Mouse (Mus musculus): ENCODE measurements around the gene Cps1. TPM values are rescaled to one million over a fixed set of nuclear protein-coding genes. Genes with fewer than 3 reads are reported as not detected.

The Cps1 gene
- polyA plus RNA-seq, 1 experiment from 2014 or later, result 0.64 TPM

GRCm38 (mm10) chr1:67113343-67114030 is 9.3 kb upstream of the Cps1 start:
- DNase-seq (no peak), ATAC-seq (ENCODE audit: low FRiP score, low TSS enrichment) (no peak)
- H3K4me2 ChIP-seq (ENCODE audit: low read length), result no peak overlapping the region
- WGBS, result 87% methylated on average over 7 of the region's 7 CpGs
- H3K9me3 ChIP-seq (ENCODE audit: control insufficient read depth, low read length), result no peaks in the 10 kb centered on the region
- no peaks in the 10 kb centered on the region for H3K4me1 ChIP-seq (ENCODE audit: control insufficient read depth, insufficient read depth, low read length)
- no peak overlapping the region for H3K4me3 ChIP-seq (replicated peaks; ENCODE audit: low read depth, low read length)
- no peak overlapping the region for H3K27ac ChIP-seq (replicated peaks; ENCODE audit: low read depth, low read length)
- no peaks in the 10 kb centered on the region for H3K36me3 ChIP-seq (ENCODE audit: control insufficient read depth, insufficient read depth, low read length)
- no peak overlapping the region for H3K9ac ChIP-seq (replicated peaks; ENCODE audit: low read length)
- H3K27me3 ChIP-seq (ENCODE audit: control insufficient read depth, insufficient read depth, low read length), result no peaks in the 10 kb centered on the region

GRCm38 (mm10) chr1:67116571-67116970 is 6.3 kb upstream of the Cps1 start:
- H3K27me3 ChIP-seq (ENCODE audit: control insufficient read depth, insufficient read depth, low read length), result no peaks in the 10 kb centered on the region
- DNase-seq, result no peak

GRCm38 (mm10) chr1:67117778-67118177 is 5.0 kb upstream of the Cps1 start:
- Histone ChIP-seq H3K4me3 (replicated peaks; ENCODE audit: low read depth, low read length) (no peak overlapping the region), H3K9ac (replicated peaks; ENCODE audit: low read length) (no peak overlapping the region), H3K27me3 (ENCODE audit: control insufficient read depth, insufficient read depth, low read length) (no peaks in the 10 kb centered on the region), H3K27ac (replicated peaks; ENCODE audit: low read depth, low read length) (no peak overlapping the region), H3K4me1 (ENCODE audit: control insufficient read depth, insufficient read depth, low read length) (no peaks in the 10 kb centered on the region), H3K36me3 (ENCODE audit: control insufficient read depth, insufficient read depth, low read length) (no peaks in the 10 kb centered on the region), H3K9me3 (ENCODE audit: control insufficient read depth, low read length) (no peaks in the 10 kb centered on the region), H3K4me2 (ENCODE audit: low read length) (no peak overlapping the region)
- ATAC-seq (ENCODE audit: low FRiP score, low TSS enrichment), result no peak
- 85% methylated on average over 6 of the region's 6 CpGs for WGBS
- DNase-seq, result no peak

More at GRCm38 (mm10) chr1:67116571-67116970, 6.3 kb upstream of the Cps1 start:
- Histone ChIP-seq H3K36me3 (ENCODE audit: control insufficient read depth, insufficient read depth, low read length) (no peaks in the 10 kb centered on the region), H3K4me2 (ENCODE audit: low read length) (no peak overlapping the region), H3K4me1 (ENCODE audit: control insufficient read depth, insufficient read depth, low read length) (no peaks in the 10 kb centered on the region), H3K9ac (replicated peaks; ENCODE audit: low read length) (no peak overlapping the region), H3K9me3 (ENCODE audit: control insufficient read depth, low read length) (no peaks in the 10 kb centered on the region), H3K27ac (replicated peaks; ENCODE audit: low read depth, low read length) (no peak overlapping the region), H3K4me3 (replicated peaks; ENCODE audit: low read depth, low read length) (no peak overlapping the region)
- ATAC-seq (ENCODE audit: low FRiP score, low TSS enrichment), result no peak
- WGBS, result 88% methylated on average over 8 of the region's 8 CpGs

GRCm38 (mm10) chr1:67125433-67125832 is 2.6 kb downstream of the Cps1 start:
- no peak for DNase-seq

GRCm38 (mm10) chr1:67143939-67144338 is 21.1 kb downstream of the Cps1 start:
- H3K9ac ChIP-seq (replicated peaks; ENCODE audit: low read length), result no peak overlapping the region
- 7% methylated on average over 8 of the region's 8 CpGs for whole genome bisulfite sequencing
- H3K4me2 ChIP-seq (ENCODE audit: low read length), result 0 out of 2 replicates have a peak overlapping the region, but pooled peaks have one; percentile 22
- ATAC-seq (ENCODE audit: low FRiP score, low TSS enrichment) (no peak), DNase-seq (peak; percentile 85)
- no peak overlapping the region for H3K4me3 ChIP-seq (replicated peaks; ENCODE audit: low read depth, low read length)
- H3K4me1 ChIP-seq (ENCODE audit: control insufficient read depth, insufficient read depth, low read length), result no peaks in the 10 kb centered on the region
- H3K9me3 ChIP-seq (ENCODE audit: control insufficient read depth, low read length), result no peaks in the 10 kb centered on the region
- H3K27me3 ChIP-seq (ENCODE audit: control insufficient read depth, insufficient read depth, low read length), result no peaks in the 10 kb centered on the region
- no peak overlapping the region for H3K27ac ChIP-seq (replicated peaks; ENCODE audit: low read depth, low read length)
- H3K36me3 ChIP-seq (ENCODE audit: control insufficient read depth, insufficient read depth, low read length), result no peaks in the 10 kb centered on the region

More at GRCm38 (mm10) chr1:67125433-67125832, 2.6 kb downstream of the Cps1 start:
- Histone ChIP-seq H3K4me2 (ENCODE audit: low read length) (no peak overlapping the region), H3K4me3 (replicated peaks; ENCODE audit: low read depth, low read length) (no peak overlapping the region), H3K4me1 (ENCODE audit: control insufficient read depth, insufficient read depth, low read length) (no peaks in the 10 kb centered on the region), H3K36me3 (ENCODE audit: control insufficient read depth, insufficient read depth, low read length) (no peaks in the 10 kb centered on the region), H3K9ac (replicated peaks; ENCODE audit: low read length) (no peak overlapping the region), H3K9me3 (ENCODE audit: control insufficient read depth, low read length) (no peaks in the 10 kb centered on the region), H3K27ac (replicated peaks; ENCODE audit: low read depth, low read length) (no peak overlapping the region), H3K27me3 (ENCODE audit: control insufficient read depth, insufficient read depth, low read length) (no peaks in the 10 kb centered on the region)
- ATAC-seq (ENCODE audit: low FRiP score, low TSS enrichment), result no peak
- WGBS, result 83% methylated on average over 2 of the region's 2 CpGs

GRCm38 (mm10) chr1:67151246-67151645 is 28.4 kb downstream of the Cps1 start:
- Histone ChIP-seq H3K4me3 (replicated peaks; ENCODE audit: low read depth, low read length) (no peak overlapping the region), H3K27ac (replicated peaks; ENCODE audit: low read depth, low read length) (no peak overlapping the region), H3K36me3 (ENCODE audit: control insufficient read depth, insufficient read depth, low read length) (no peaks in the 10 kb centered on the region), H3K4me2 (ENCODE audit: low read length) (no peak overlapping the region), H3K27me3 (ENCODE audit: control insufficient read depth, insufficient read depth, low read length) (no peaks in the 10 kb centered on the region), H3K9me3 (ENCODE audit: control insufficient read depth, low read length) (no peaks in the 10 kb centered on the region), H3K9ac (replicated peaks; ENCODE audit: low read length) (no peak overlapping the region), H3K4me1 (ENCODE audit: control insufficient read depth, insufficient read depth, low read length) (no peaks in the 10 kb centered on the region)
- ATAC-seq (ENCODE audit: low FRiP score, low TSS enrichment) (no peak), DNase-seq (no peak)
- 79% methylated on average over 3 of the region's 3 CpGs for WGBS

GRCm38 (mm10) chr1:67167283-67167682 is 44.5 kb downstream of the Cps1 start:
- 74% methylated on average over 4 of the region's 4 CpGs for WGBS
- Histone ChIP-seq H3K4me1 (ENCODE audit: control insufficient read depth, insufficient read depth, low read length) (no peaks in the 10 kb centered on the region), H3K9me3 (ENCODE audit: control insufficient read depth, low read length) (no peaks in the 10 kb centered on the region), H3K36me3 (ENCODE audit: control insufficient read depth, insufficient read depth, low read length) (no peaks in the 10 kb centered on the region), H3K27me3 (ENCODE audit: control insufficient read depth, insufficient read depth, low read length) (no peaks in the 10 kb centered on the region), H3K4me3 (replicated peaks; ENCODE audit: low read depth, low read length) (no peak overlapping the region), H3K27ac (replicated peaks; ENCODE audit: low read depth, low read length) (no peak overlapping the region), H3K9ac (replicated peaks; ENCODE audit: low read length) (no peak overlapping the region), H3K4me2 (ENCODE audit: low read length) (no peak overlapping the region)
- ATAC-seq (ENCODE audit: low FRiP score, low TSS enrichment) (no peak), DNase-seq (no peak)

- no peaks in the 10 kb centered on the region for H3K9me3 ChIP-seq (ENCODE audit: control insufficient read depth, low read length)
- H3K36me3 ChIP-seq (ENCODE audit: control insufficient read depth, insufficient read depth, low read length), result no peaks in the 10 kb centered on the region
- H3K27ac ChIP-seq (replicated peaks; ENCODE audit: low read depth, low read length), result no peak overlapping the region
- DNase-seq (peak; percentile 89), ATAC-seq (ENCODE audit: low FRiP score, low TSS enrichment) (no peak)
- no peak overlapping the region for H3K4me3 ChIP-seq (replicated peaks; ENCODE audit: low read depth, low read length)
- no peak overlapping the region for H3K9ac ChIP-seq (replicated peaks; ENCODE audit: low read length)
- H3K4me1 ChIP-seq (ENCODE audit: control insufficient read depth, insufficient read depth, low read length), result no peaks in the 10 kb centered on the region
- 11% methylated on average over 7 of the region's 7 CpGs for WGBS
- H3K27me3 ChIP-seq (ENCODE audit: control insufficient read depth, insufficient read depth, low read length), result no peaks in the 10 kb centered on the region
- H3K4me2 ChIP-seq (ENCODE audit: low read length), result no peak overlapping the region
These were observed 58.3 kb downstream of the Cps1 start for GRCm38 (mm10) chr1:67181165-67181564.

- H3K36me3 ChIP-seq (ENCODE audit: control insufficient read depth, insufficient read depth, low read length), result no peaks in the 10 kb centered on the region
- H3K9me3 ChIP-seq (ENCODE audit: control insufficient read depth, low read length), result no peaks in the 10 kb centered on the region
- no peak overlapping the region for H3K4me2 ChIP-seq (ENCODE audit: low read length)
- DNase-seq (no peak), ATAC-seq (ENCODE audit: low FRiP score, low TSS enrichment) (no peak)
- no peaks in the 10 kb centered on the region for H3K4me1 ChIP-seq (ENCODE audit: control insufficient read depth, insufficient read depth, low read length)
- H3K27ac ChIP-seq (replicated peaks; ENCODE audit: low read depth, low read length), result no peak overlapping the region
- H3K4me3 ChIP-seq (replicated peaks; ENCODE audit: low read depth, low read length), result no peak overlapping the region
- H3K27me3 ChIP-seq (ENCODE audit: control insufficient read depth, insufficient read depth, low read length), result no peaks in the 10 kb centered on the region
- H3K9ac ChIP-seq (replicated peaks; ENCODE audit: low read length), result no peak overlapping the region
- WGBS, result 89% methylated on average over 7 of the region's 7 CpGs
These were observed 59.4 kb downstream of the Cps1 start for GRCm38 (mm10) chr1:67182201-67182600.

Measured in midbrain, embryonic 14.5 days (tissue).